Mouse (Mus musculus): ENCODE measurements around the gene Fgfr4. TPM values are rescaled to one million over a fixed set of nuclear protein-coding genes. Genes with fewer than 3 reads are reported as not detected.
A peak's percentile ranks its signal among the peaks of the same experiment; 100 is the strongest.

The Fgfr4 gene
- polyA plus RNA-seq, 1 experiment: 0.10 TPM

DNA sequence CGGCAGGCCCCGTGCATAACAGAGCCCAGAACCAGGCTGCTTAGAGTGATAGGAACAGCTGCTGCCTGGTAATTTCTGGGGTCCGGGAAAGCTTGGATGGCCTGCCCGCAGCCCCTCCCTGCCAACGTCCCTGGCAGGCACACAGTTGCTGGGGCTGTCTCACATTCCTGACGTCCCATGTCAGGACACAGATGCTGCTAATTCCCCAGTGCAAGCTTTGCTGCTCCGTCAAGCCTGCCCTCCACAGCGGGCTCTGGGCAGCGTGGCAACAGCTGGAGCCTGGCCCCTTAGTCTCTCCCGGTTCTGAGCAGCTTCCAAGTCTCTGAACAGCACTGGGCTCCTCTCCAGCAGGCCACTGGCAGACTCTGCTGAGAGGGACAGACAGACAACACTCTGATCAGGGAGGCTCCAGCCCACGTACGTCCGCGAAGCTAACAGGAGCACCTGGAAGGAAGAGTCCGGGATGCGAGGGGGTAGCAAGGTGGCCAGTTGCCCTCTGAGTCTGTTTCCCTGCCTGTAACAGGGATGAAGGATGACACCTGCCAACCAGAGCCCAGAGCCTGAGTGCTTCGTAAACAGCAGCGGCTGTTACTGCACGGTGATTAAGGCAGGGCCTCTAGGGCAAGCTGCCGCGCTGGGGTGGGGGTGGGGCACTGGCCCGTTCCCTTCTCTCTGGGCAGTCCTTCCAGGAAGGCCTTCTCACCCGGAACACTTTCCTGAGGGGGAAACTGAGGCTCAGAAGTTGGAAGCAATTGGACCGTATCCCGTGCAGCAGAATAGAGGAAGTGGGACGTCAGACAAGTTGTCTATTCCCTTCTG, 19.3 kb downstream of the Fgfr4 start:
- Histone ChIP-seq H3K4me3 (ENCODE audit: insufficient read depth, low read length) (no peak overlapping the region), H3K4me1 (ENCODE audit: control insufficient read depth, insufficient read depth, low read length) (peaks cover 3% of the 10 kb centered on the region; the same call in 1 of the 2 replicates), H3K27ac (ENCODE audit: insufficient read depth, low read length) (no peak overlapping the region)
- TF ChIP-seq POLR2A (IDR thresholded peaks at IDR 0.05; ENCODE audit: extremely low read depth, insufficient read depth, low read length) (no peak), CTCF (IDR thresholded peaks at IDR 0.05; ENCODE audit: extremely low read depth, insufficient read depth, low read length) (no peak)

GRCm38 (mm10) chr13:55172336-55172770, 19.9 kb downstream of the Fgfr4 start:
- H3K4me1 ChIP-seq (ENCODE audit: control insufficient read depth, insufficient read depth, low read length): peaks cover 3% of the 10 kb centered on the region; the same call in 1 of the 2 replicates
- H3K27ac ChIP-seq (ENCODE audit: insufficient read depth, low read length): no peak overlapping the region
- no peak overlapping the region for H3K4me3 ChIP-seq (ENCODE audit: insufficient read depth, low read length)
- no peak for TF ChIP-seq POLR2A (IDR thresholded peaks at IDR 0.05; ENCODE audit: extremely low read depth, insufficient read depth, low read length)
- TF ChIP-seq CTCF (IDR thresholded peaks at IDR 0.05; ENCODE audit: extremely low read depth, insufficient read depth, low read length): no peak

- no peaks in the 10 kb centered on the region for H3K4me1 ChIP-seq (ENCODE audit: control insufficient read depth, insufficient read depth, low read length)
- no peak overlapping the region for H3K27ac ChIP-seq (ENCODE audit: insufficient read depth, low read length)
- H3K4me3 ChIP-seq (ENCODE audit: insufficient read depth, low read length): no peak overlapping the region
- TF ChIP-seq CTCF (IDR thresholded peaks at IDR 0.05; ENCODE audit: extremely low read depth, insufficient read depth, low read length) (no peak), POLR2A (IDR thresholded peaks at IDR 0.05; ENCODE audit: extremely low read depth, insufficient read depth, low read length) (no peak)
Measured at GRCm38 (mm10) chr13:55174347-55174746, 21.9 kb downstream of the Fgfr4 start.

DNA sequence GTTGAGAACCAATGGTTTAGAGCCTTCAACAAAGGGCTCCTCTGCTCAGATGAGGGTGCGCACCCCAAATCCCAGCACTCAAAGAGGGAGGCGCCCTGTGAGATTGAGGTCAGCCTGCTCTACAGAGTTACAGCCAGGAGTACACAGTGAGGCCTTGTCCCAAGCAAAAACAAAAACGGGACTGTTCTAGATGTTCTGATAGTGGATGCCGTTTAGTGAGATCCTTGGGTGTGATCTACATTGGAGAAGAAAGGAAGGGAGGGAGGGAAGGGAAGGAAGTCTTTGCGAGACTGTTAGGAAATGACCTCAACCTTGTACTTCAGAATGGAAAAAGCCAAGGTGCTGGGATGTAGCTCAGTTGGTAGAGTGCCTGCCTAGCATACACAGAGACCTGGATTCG, 23.8 kb downstream of the Fgfr4 start:
- H3K4me3 ChIP-seq (ENCODE audit: insufficient read depth, low read length): no peak overlapping the region
- H3K4me1 ChIP-seq (ENCODE audit: control insufficient read depth, insufficient read depth, low read length): no peaks in the 10 kb centered on the region
- no peak for TF ChIP-seq POLR2A (IDR thresholded peaks at IDR 0.05; ENCODE audit: extremely low read depth, insufficient read depth, low read length)
- no peak for TF ChIP-seq CTCF (IDR thresholded peaks at IDR 0.05; ENCODE audit: extremely low read depth, insufficient read depth, low read length)
- no peak overlapping the region for H3K27ac ChIP-seq (ENCODE audit: insufficient read depth, low read length)

GRCm38 (mm10) chr13:55177903-55178496, 25.6 kb downstream of the Fgfr4 start:
- Histone ChIP-seq H3K27ac (ENCODE audit: insufficient read depth, low read length) (no peak overlapping the region), H3K4me3 (ENCODE audit: insufficient read depth, low read length) (no peak overlapping the region), H3K4me1 (ENCODE audit: control insufficient read depth, insufficient read depth, low read length) (no peaks in the 10 kb centered on the region)
- no peak for TF ChIP-seq POLR2A (IDR thresholded peaks at IDR 0.05; ENCODE audit: extremely low read depth, insufficient read depth, low read length)
- 0 out of 2 replicates have a peak, but pooled peaks have one; percentile 22 for TF ChIP-seq CTCF (IDR thresholded peaks at IDR 0.05; ENCODE audit: extremely low read depth, insufficient read depth, low read length)

DNA sequence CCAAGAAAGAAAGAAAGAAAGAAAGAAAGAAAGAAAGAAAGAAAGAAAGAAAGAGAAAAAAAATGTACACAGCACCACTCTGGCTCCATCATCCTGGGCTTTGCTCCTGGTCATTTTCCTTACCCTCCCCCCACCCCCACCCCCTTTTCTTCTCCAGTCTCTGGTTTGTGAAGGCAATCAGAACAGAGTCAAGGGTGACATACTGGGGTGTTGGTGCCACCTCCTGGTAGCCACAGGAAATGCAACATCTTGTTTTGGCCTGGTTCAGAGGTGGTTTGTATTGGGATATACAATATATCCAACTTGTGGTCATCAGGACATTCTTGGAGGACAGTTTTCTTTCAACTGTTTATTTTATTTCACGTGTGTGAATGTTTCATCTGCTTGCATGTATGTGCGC, 26.1 kb downstream of the Fgfr4 start:
- peak; percentile 95 for TF ChIP-seq CTCF (IDR thresholded peaks at IDR 0.05; ENCODE audit: extremely low read depth, insufficient read depth, low read length)
- TF ChIP-seq POLR2A (IDR thresholded peaks at IDR 0.05; ENCODE audit: extremely low read depth, insufficient read depth, low read length): no peak
- H3K4me1 ChIP-seq (ENCODE audit: control insufficient read depth, insufficient read depth, low read length): no peaks in the 10 kb centered on the region
- H3K4me3 ChIP-seq (ENCODE audit: insufficient read depth, low read length): no peak overlapping the region
- H3K27ac ChIP-seq (ENCODE audit: insufficient read depth, low read length): no peak overlapping the region

GRCm38 (mm10) chr13:55179591-55179990, 27.2 kb downstream of the Fgfr4 start:
- Histone ChIP-seq H3K27ac (ENCODE audit: insufficient read depth, low read length) (no peak overlapping the region), H3K4me3 (ENCODE audit: insufficient read depth, low read length) (no peak overlapping the region), H3K4me1 (ENCODE audit: control insufficient read depth, insufficient read depth, low read length) (no peaks in the 10 kb centered on the region)
- no peak for TF ChIP-seq CTCF (IDR thresholded peaks at IDR 0.05; ENCODE audit: extremely low read depth, insufficient read depth, low read length)
- no peak for TF ChIP-seq POLR2A (IDR thresholded peaks at IDR 0.05; ENCODE audit: extremely low read depth, insufficient read depth, low read length)

DNA sequence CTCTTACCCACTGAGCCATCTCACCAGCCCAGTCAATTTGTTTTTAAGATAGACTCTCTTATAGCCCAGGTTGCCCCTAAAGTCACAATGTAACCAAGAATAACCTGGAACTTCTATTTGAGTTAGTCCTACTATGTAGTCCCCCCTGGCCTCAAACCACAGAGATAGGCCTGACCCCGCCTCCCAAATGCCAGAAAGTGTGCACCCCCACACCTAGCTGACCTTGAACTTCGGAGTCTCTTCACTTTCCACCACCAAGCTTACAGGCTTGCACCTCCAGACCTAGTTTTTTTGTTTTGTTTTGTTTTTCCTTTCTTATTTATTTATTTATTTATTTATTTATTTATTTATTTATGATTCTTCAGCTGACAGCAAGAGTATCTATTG, 29.3 kb downstream of the Fgfr4 start:
- no peak overlapping the region for H3K27ac ChIP-seq (ENCODE audit: insufficient read depth, low read length)
- peak overlapping the region; percentile 32 for H3K4me3 ChIP-seq (ENCODE audit: insufficient read depth, low read length)
- TF ChIP-seq CTCF (IDR thresholded peaks at IDR 0.05; ENCODE audit: extremely low read depth, insufficient read depth, low read length) (no peak), POLR2A (IDR thresholded peaks at IDR 0.05; ENCODE audit: extremely low read depth, insufficient read depth, low read length) (no peak)
- H3K4me1 ChIP-seq (ENCODE audit: control insufficient read depth, insufficient read depth, low read length): no peaks in the 10 kb centered on the region

DNA sequence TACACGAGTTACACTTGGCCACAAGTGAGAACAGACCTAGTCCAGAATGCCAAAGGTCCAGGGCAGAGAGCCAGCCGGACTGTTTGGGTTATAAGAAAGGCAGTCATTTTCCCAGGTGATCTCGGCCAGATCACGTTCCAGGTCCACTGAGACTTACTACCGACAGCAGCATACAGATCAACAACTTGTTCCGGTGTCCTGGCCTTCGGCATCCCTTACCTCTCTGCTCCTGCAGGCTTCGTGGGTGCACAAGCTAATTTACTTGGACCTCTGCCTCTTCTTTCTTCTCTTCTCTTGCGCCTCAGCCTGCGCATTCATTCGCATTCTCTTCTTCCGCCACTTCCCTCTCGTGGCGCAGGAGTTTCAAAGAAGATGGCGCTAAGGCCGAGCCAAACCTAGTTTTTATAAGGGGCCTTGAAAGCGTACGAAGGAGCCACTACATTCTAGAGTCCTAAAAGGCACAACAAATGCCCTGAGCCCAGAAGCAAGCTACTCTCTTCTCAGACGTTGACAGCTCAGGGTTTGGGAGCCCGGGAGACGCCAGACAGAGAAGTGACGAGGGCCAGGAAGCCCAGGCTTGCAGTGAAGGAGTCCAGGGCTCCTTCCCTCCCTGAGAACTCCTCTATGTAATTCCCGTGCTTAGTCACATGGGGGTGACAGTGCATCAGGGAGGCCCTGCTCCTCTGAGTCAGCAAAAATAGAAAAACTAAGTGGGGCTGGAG, 29.9 kb downstream of the Fgfr4 start:
- TF ChIP-seq CTCF (IDR thresholded peaks at IDR 0.05; ENCODE audit: extremely low read depth, insufficient read depth, low read length): peak; percentile 75
- peak; percentile 64; the same call in 1 of the 2 replicates for TF ChIP-seq POLR2A (IDR thresholded peaks at IDR 0.05; ENCODE audit: extremely low read depth, insufficient read depth, low read length)

More for the DNA sequence above, 29.9 kb downstream of the Fgfr4 start:
- 0 out of 2 replicates have a peak overlapping the region, but pooled peaks have one; percentile 6 for H3K27ac ChIP-seq (ENCODE audit: insufficient read depth, low read length)
- H3K4me3 ChIP-seq (ENCODE audit: insufficient read depth, low read length): peak overlapping the region; percentile 32
- H3K4me1 ChIP-seq (ENCODE audit: control insufficient read depth, insufficient read depth, low read length): no peaks in the 10 kb centered on the region

All from cortical plate, adult 2 months (tissue).